In the genomic region with DNA sequence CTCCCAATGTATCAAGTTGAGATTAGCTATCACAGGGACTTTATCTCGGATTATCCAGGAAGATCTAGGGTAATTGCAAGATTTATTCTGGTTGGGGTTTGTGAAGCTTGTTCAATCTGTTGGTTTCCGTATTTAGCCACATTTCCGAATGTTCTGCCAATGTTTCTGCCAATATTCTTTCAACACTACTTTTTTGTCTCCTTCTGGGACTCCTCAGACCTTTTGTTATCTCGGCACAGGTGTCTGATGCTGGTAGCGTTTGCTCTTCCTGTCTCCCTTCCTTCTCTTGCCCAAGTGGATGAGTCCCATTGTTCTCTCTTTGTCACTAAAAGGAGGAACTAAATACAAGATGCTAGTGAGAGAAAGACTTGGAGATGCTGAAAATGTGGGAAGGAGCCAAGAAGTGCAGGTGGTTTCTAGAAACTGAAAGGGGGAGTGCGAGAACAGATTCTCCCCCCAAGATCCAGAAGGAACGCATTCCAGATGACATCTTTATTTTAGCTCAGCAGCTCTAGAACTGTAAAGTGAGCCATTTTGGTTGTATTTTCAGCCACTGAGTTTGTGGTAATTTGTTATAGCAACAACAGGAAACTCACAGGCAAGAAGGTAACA, we compare ENCODE assay signal across 30 mouse cellular contexts.
DNase-seq lines count a peak whose midpoint lies in the region; ATAC-seq and TF ChIP-seq lines count a peak whose summit lies in the region.
"Had no signal": no experiment of that assay in that cellular context is flagged by ENCODE, and none has a peak within 500 bp of the region (broad histone marks: within the 10 kb centered on the region; RNA-seq: fewer than 3 reads in every experiment).

No protein-coding gene starts in this region.

- H3K4me2 ChIP-seq in hindbrain, postnatal 0 days (ENCODE audit: low read depth, low read length): no peak overlapping the region
- H3K4me2 ChIP-seq: embryonic facial prominence, embryonic 12.5 days; heart, embryonic 11.5 days; hindbrain, embryonic 13.5 days; limb, embryonic 15.5 days; liver, embryonic 13.5 days; midbrain, embryonic 13.5 days had no signal

- 87% methylated on average over 7 of the region's 7 CpGs for WGBS in hindbrain, postnatal 0 days

- H3K4me3 ChIP-seq in hindbrain, postnatal 0 days (ENCODE audit: low read length): no peak overlapping the region
- H3K4me3 ChIP-seq: embryonic facial prominence, embryonic 12.5 days; hindbrain, embryonic 13.5 days; limb, embryonic 10.5 days; limb, embryonic 15.5 days; liver, embryonic 13.5 days; midbrain, embryonic 13.5 days had no signal

- DNase-seq in layer of hippocampus, adult 11-12 months (ENCODE audit: low spot score): peak; percentile 14
- no peak for DNase-seq in layer of hippocampus, postnatal 36 days
- DNase-seq in retina, postnatal 1 day: peak; percentile 11
- no peak for DNase-seq in retina, embryonic 14.5 days (ENCODE audit: low spot score)
- DNase-seq in brain, embryonic 18.5 days (ENCODE audit: low read depth, low spot score): peak; percentile 16
- DNase-seq in hindbrain, postnatal 0 days (ENCODE audit: low spot score): no peak
- DNase-seq: adrenal gland, adult 2 months; adrenal gland, postnatal 36 days; B cell, adult 2 months; cerebellum, adult 11 months; cerebellum, adult 9-10 months; embryo, embryonic 11 days; gastrocnemius, postnatal 25 days; heart, adult 18-20 months; heart, postnatal 4 days; kidney, adult 11 months; kidney, postnatal 14 days; liver, embryonic 13.5 days; lung, adult 18-20 months; right cerebral cortex, adult 18-20 months; thymus, postnatal 4 days had no signal

- TF ChIP-seq CTCF in hindbrain, postnatal 0 days (IDR thresholded peaks at IDR 0.05; ENCODE audit: low read depth): no peak

- no peak for ATAC-seq in hindbrain, postnatal 0 days
- ATAC-seq: activated CD4-positive, CD25-positive, alpha-beta regulatory T cell, adult 4 months; lung, postnatal 0 days; midbrain, embryonic 13.5 days had no signal

- no peaks in the 10 kb centered on the region for H3K27me3 ChIP-seq in hindbrain, postnatal 0 days (ENCODE audit: insufficient read depth, low read length)
- H3K27me3 ChIP-seq: embryonic facial prominence, embryonic 12.5 days; hindbrain, embryonic 13.5 days; limb, embryonic 15.5 days; liver, embryonic 13.5 days; midbrain, embryonic 13.5 days had no signal

- H3K27ac ChIP-seq in hindbrain, postnatal 0 days: no peak overlapping the region
- H3K27ac ChIP-seq: embryonic facial prominence, embryonic 12.5 days; hindbrain, embryonic 13.5 days; limb, embryonic 10.5 days; limb, embryonic 15.5 days; liver, embryonic 13.5 days; macrophage; midbrain, embryonic 13.5 days had no signal

- no peaks in the 10 kb centered on the region for H3K36me3 ChIP-seq in hindbrain, postnatal 0 days (ENCODE audit: insufficient read depth, low read length)
- H3K36me3 ChIP-seq: embryonic facial prominence, embryonic 12.5 days; hindbrain, embryonic 13.5 days; limb, embryonic 10.5 days; limb, embryonic 15.5 days; liver, embryonic 13.5 days; midbrain, embryonic 13.5 days had no signal

- no peaks in the 10 kb centered on the region for H3K9me3 ChIP-seq in hindbrain, postnatal 0 days (ENCODE audit: low read length)
- H3K9me3 ChIP-seq: embryonic facial prominence, embryonic 12.5 days; limb, embryonic 10.5 days had no signal

- H3K9ac ChIP-seq in hindbrain, postnatal 0 days (replicated peaks; ENCODE audit: low read length): no peak overlapping the region
- H3K9ac ChIP-seq: embryonic facial prominence, embryonic 12.5 days; hindbrain, embryonic 13.5 days; limb, embryonic 15.5 days; liver, embryonic 13.5 days; midbrain, embryonic 13.5 days had no signal

- no peaks in the 10 kb centered on the region for H3K4me1 ChIP-seq in hindbrain, postnatal 0 days (ENCODE audit: insufficient read depth, low read length)
- H3K4me1 ChIP-seq: embryonic facial prominence, embryonic 12.5 days; hindbrain, embryonic 13.5 days; limb, embryonic 10.5 days; limb, embryonic 15.5 days; liver, embryonic 13.5 days; midbrain, embryonic 13.5 days had no signal

Comparison
In these comparisons a context has a peak if more than half of its experiments do, and no peak if none do; other contexts are left out.
1. DNase-seq: peak in layer of hippocampus, adult 11-12 months (single experiment), retina, postnatal 1 day (single experiment) and brain, embryonic 18.5 days (single experiment); none in layer of hippocampus, postnatal 36 days (0 of 2), retina, embryonic 14.5 days (single experiment) and hindbrain, postnatal 0 days (single experiment).